Mouse (Mus musculus) left cerebral cortex, postnatal 14 days (tissue): ENCODE measurements around the gene Lrrn4. TPM values are rescaled to one million over a fixed set of nuclear protein-coding genes. Genes with fewer than 3 reads are reported as not detected.

ENCODE experiments used
- DNase-seq, 2 experiments: peaks; one replicate each; pipeline ENCODE4 v3.0.0; 2021 to 2022; ENCODE audit warnings: low spot score in 2 of 2, mixed read lengths in 1 of 2
- intact Hi-C: fragments of 180-260 bp; cut with DNase I; formaldehyde crosslinking; loops from one replicate; pipeline ENCODE4 v1.15.1; 2025
- total RNA-seq, 2 experiments: library from RNA; stranded (reverse); gene quantifications; 2 replicates each; pipeline ENCODE4 v1.2.3; 2021

The Lrrn4 gene
- total RNA-seq, 2 experiments from 2014 or later, result 0.32 to 0.33 TPM

DNA sequence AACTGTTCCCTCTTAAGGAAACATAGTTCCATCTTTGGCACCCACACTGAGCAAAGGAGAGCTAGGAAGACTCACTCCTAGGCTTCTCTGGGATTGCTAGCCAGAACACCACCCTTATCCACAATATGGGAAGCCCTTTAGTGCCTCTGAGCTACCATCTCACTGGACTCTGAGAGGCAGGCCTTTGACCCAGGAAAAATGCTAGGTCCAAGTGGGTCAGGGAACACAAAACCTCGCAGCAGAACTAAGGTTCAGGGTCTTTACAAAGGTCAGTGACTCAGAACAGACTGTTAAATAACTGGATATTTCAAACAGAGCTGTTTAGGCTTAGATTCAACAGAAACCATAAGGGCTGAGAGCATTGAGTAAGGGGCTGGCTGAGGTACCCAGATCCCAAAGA is 3.7 kb downstream of the Lrrn4 start:
- intact Hi-C loops, result no loop called here
- no peak for DNase-seq

DNA sequence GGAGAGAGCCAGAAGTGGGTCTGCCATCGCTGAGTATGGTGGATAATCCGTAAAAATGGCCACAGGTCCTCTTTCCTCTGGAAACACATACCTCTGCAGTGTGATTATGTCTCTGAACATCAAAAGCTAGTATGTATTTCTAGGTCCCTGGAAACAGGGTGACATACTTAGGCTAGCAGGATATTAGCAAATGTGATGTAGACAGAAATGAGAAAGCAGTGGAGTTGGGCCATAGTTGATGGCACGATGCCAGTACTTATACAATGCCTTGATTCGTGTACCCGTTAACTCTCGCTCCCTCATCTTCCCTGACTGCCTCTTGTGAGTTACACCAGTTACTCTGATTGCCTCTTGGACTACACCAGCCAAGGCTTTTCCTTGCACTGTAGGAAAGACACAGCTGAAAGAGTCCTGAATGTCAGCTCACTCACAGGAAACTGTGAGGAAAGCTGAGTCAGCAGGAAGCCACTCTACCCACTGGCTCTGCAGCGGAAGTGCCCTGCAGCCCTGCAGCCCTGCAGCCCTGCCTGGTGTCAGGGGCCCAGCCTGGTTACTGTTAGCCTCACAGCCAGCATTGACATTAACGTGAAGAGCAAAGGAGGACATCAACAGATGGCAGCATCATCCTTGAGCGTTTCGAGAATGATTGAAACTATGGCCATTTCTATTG is 6.9 kb downstream of the Lrrn4 start:
- intact Hi-C loops, result no loop called here
- DNase-seq, result no peak

DNA sequence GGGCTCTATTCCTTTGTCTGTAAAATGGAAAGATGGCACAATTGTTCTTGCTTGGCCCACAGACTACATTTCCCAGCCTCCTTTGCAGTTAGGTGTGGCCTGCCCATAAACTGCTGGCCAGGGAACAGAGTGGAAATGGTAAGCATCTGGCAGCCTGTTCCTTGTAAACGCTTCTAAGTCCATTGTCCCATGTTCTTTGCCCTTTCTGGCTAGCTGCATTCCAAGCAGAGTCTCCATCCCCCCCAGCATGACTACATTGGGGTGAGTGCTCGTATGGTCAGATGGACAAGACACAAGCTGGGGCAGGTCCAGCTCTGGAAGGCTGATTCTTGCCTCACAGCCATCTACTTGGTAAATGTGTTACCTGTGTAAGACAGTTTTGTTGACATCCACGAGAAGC is 9.0 kb downstream of the Lrrn4 start:
- intact Hi-C loops, result no loop called here
- no peak for DNase-seq

DNA sequence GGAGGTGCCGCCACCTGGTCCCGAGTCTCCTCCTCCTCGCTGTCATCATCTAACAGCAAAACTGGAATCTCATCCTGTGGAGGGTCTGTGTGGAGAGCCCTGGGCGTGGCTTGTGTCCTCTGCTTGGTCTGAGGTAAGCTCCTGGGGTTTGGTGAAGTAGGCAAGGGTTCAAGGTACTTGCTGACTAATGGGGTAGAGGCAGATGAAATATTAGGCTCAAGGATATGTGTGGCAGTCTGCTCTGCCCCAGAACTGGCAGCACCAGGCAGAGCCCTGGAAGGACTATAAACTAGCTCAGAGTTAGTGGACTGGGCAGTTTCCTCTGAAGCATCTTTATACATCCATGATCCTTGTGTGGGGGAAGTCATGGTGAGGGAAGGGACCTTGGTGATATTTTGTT is 10.4 kb downstream of the Lrrn4 start:
- intact Hi-C loops, result no loop called here
- no peak for DNase-seq

DNA sequence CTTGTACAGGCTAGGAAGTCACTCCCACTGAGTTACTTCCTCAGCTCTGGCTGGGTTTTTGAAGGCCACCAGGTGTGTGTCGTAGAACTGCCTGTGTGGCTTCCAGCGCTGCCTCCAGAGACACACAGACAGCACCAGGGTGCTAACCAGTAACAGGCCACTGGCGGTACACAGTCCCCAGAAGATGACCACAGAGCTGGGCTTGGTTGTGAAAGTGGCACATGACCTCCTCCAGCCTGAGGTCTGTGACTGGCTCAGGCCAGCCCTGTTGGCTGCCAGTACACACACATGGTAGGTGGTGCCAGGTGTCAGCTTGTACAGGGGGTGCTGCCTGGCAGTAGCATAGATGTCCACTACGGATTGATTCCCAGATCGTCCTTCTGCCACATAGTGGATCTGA is 11.0 kb downstream of the Lrrn4 start:
- DNase-seq, result no peak
- intact Hi-C loops, result no loop called here

DNA sequence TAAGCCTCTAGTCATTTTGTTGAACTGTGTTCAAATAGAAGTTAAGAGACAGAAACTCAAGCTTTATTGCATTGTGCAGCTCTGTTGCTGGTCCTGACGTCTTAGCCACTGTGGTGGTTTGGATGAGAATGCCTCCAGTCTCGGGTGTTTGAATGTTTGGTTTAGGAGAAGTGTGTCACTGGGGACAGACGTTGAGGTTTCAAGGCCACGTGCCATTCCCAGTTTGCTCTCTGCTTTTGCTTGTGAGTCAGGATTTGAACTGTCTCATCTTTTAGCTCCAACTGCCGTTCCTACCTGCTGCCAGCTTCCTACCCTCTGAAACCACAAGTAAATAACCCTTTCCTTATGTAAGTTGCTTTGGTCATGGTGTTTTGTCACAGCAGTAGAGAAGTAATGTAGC is 13.2 kb downstream of the Lrrn4 start:
- DNase-seq, result no peak
- intact Hi-C loops, result no loop called here

DNA sequence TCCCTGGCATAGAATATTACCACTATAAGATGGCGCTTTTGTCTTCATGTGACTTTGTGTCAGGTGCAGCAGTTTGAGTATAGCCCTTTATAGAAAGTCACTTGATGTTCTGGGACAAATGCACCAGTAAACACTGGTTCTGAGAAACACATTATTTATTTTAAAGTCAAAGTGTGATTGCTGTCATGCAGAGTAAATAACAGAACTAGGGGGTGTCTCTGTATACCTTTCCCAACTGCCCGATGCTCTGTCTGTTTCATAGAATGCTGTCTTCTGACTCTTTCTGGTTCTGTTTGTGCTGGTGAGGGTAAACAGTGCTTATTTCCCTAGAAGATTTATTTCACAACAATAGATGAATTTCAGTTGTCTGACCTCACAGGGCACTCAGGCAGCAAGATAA is 17.4 kb downstream of the Lrrn4 start:
- intact Hi-C loops, result no loop called here
- no peak for DNase-seq

DNA sequence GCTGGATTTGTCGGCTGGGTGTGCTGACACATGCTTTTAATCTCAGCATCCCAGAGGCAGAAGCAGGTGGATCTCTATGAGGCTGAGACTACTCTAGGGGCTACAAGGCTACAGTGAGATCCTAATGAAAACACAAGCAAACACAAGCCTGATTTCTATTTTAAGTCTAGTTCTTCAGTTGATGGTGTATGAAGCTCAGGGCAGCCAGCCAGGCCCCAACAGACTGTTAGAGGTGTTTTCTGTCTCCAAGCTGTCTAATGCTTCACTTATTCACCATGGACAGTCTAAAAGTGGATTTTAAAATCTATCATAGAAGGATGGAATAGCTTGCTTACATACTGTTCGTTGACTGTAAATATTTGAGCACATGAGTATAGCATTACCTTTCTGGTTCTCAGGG is 19.2 kb downstream of the Lrrn4 start:
- intact Hi-C loops, result no loop called here
- DNase-seq, result peak; percentile 15 to 22

DNA sequence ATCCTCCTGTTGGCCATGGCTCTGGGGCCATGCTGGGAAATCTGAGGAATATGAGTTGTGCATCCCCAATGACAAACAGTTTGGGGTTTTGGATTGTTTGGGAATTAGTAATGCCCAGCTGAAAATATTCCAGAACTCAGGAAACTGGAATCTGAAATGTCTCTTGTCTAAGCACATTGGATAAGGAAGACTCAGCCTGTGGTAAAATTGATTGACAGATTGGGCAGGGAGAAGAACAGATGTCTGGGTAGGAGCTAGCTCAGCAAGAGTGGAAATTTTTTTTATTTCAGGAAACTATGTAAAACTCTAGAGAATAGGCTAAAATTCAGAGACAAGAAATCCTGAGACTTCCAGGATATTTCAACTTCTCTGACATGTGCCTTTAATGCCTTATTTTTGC is 20.3 kb downstream of the Lrrn4 start:
- no peak for DNase-seq
- intact Hi-C loops, result no loop called here

DNA sequence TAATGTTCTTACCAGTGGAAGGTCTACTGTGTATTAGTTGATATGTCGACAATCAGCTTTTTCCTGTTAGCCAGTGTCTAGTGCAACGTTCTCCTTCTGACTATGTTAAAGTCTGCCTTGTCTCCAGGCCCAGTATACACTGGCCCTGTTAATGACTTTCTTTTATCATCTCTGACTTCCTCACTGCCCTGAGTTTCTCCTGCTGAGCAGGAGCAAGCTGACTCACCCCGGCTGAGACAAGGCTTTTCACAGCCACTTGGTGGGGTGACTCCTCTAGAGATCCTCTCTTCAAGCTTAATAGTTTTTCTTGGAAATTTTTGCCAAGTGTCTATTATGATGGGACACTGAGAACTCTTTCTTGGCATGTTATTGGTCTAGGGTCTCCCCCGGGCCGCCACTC is 24.4 kb downstream of the Lrrn4 start:
- no peak for DNase-seq
- intact Hi-C loops, result no loop called here

DNA sequence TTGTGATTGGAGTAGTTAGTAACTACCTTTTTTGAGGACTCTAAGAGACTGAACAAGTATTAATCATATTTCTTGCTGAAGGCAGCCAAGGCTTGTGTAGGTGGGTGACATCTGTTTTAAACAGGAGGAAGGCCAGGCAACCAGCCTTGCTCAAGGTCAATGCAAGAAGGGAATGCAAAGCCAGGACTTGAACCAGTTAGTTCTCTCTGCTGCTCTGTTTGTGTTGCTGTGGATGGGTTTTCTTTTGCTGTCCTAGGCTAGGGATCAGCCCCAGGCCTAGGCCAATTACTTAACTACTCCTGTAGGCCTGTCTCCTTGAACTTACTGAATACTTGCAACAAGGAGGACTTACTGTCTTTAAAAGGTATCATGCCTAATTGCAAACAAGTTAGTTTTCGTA is 27.6 kb downstream of the Lrrn4 start:
- DNase-seq, result no peak

DNA sequence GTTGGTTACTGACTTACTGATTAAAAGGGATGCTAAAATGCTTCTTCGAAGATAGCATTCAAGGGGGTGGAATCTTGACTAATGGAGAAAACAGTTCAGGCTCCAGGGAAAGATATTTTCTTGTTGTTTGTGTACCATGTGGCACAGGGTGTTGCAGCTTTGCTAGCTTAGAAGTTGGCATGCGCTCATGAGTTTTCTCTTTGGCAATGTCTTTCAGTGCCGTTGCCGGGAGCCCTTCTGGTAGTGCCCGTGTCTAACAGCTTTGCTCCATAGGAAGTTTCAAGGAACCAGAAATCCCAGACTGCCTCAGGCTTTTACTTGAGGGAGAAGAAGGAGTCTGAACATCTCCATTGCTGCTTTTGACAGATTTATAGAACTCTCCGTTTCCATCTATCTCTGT is 31.6 kb downstream of the Lrrn4 start:
- no peak for DNase-seq
- intact Hi-C loops, result no loop called here

More for the DNA sequence above, 27.6 kb downstream of the Lrrn4 start:
- intact Hi-C loops, result no loop called here

DNA sequence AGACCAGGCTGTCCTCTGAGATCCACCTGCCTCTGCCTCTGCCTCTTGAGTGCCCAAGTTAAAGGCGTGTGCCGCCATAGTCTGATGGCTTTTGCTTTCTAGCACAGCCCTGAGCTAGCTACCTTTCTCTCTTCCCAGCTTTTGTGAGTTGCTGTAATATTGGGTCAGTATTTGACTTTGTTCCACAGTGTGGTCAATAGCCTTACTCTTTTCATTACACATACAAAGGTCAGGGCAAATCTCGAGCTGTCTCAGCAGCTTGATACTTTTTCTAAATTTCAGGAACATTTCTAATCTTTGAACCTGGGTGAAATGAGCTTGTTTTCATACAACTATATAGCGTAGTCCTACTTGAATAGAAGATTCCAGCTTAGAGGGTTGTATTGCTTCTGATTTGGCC is 32.3 kb downstream of the Lrrn4 start:
- intact Hi-C loops, result no loop called here
- no peak for DNase-seq

DNA sequence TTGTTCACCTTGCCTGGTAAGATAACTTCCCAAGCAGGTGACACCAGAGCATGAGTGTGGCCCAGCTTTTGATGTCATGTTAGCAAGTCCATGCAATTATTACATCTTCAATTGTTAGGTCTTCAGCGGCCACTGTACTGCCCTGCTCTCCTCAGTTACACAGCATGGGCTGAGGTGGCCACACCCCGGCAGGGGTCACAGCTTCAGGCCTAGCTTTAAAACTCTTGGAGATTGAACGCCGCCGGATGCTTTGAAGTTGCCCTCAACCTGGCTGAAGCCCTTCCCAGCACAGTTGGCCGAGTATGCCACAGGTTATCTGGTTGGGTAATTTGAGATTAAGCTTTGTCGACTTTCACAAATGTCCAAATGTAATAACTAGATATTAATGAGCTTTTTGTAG is 33.1 kb downstream of the Lrrn4 start:
- intact Hi-C loops, result loop anchor here (2.0 kb wide), 1 partner anchor 55 kb away; no protein-coding TSS in a partner anchor

DNA sequence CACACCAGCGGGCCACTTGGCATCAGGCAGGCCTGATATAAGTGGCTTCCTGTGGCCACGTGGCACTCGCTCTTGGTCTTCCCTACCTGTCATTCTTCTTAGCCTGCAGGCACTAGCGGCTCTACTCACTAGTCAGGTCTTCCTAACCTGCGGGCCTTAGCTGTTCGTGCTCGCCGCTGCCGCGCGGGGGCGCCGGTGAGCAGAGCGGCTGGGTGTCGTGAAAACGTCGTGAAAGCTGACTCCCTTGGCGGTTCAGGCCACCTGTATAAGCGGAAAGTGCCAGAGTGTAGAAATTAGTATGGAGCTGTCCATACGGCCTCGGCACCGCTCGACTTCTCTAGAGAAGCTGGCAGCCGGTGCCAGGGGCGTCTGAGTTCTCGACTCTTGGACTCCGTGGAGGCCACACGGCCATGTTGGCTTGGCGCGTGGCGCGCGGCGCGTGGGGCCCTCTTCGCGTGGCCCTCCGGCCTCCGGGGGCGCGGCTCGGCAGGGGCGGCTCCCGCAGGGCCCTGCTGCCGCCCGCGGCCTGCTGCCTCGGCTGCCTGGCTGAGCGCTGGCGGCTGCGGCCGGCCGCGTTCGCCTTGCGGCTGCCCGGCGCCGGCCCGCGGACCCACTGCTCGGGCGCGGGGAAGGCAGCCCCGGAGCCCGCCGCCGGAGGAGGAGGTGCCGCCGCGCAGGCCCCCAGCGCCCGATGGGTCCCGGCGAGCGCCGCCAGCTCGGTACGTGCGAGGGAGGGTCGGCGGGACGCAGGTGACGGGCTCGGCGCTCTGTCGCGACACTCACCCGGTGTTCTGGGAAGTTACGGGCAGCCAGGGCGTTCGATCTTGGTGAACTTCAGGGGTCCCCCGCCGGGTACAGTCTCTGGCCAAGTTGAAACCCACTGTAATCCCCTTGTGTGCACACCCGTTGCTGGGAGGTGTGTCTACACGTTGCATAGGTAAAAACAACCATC is 34.0 kb downstream of the Lrrn4 start, which contains the start of gene Crls1:
Crls1 (plus strand) TSS at position 260 of the 952 bp plus-strand sequence.
- intact Hi-C loops, result loop anchor here (2.0 kb wide), 1 partner anchor 56 kb away; no protein-coding TSS in a partner anchor
- DNase-seq, result peak; percentile 97

More for the DNA sequence above, 33.1 kb downstream of the Lrrn4 start:
- no peak for DNase-seq

DNA sequence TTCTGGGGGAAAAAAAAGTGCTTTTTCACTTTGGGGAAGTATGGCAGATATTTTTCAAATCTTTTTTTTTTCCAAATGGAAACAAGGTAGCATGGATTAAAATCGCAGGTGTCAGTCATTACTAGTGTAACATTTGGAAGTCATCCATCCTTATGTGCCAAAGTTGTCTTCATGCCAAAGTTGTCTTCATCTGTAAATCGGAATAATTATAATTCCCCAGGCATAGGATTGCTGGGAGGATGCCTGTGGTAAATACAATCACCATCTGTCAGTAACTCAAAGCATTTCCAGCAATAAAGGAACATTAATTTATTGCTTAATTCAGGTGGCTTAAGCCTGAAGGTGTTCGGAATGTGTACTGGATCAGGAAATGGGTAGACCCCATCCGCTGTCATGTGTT is 39.6 kb downstream of the Lrrn4 start:
- intact Hi-C loops, result no loop called here
- no peak for DNase-seq

Other genes with a start within 250 kb of the Lrrn4 start
- gene Shld1, start 194.0 kb downstream of the Lrrn4 start, total RNA-seq, result 1 to 10 TPM; 7.3 to 9.8 TPM
- 100 to 1,000 TPM; 230 to 242 TPM for gene Chgb, start 99.6 kb downstream of the Lrrn4 start, total RNA-seq
- 10 to 100 TPM; 22.4 to 28.4 TPM for gene Trmt6, start 64.8 kb downstream of the Lrrn4 start, total RNA-seq
- 1 to 10 TPM; 3.6 to 4.9 TPM for gene Mcm8, start 64.8 kb downstream of the Lrrn4 start, total RNA-seq
- 10 to 100 TPM; 26.4 to 29.1 TPM for gene Crls1, start 34.2 kb downstream of the Lrrn4 start, total RNA-seq
- gene Fermt1, start 65.0 kb upstream of the Lrrn4 start, total RNA-seq, result under 1 TPM; 0.11 to 0.66 TPM